Mouse (Mus musculus): Measurements from ENCODE around the gene Snx9.

Gene Snx9

GRCm38 (mm10) chr17:5973536-5973935, 132.4 kb downstream of the Snx9 start:
- DNase-seq: no peak

DNA sequence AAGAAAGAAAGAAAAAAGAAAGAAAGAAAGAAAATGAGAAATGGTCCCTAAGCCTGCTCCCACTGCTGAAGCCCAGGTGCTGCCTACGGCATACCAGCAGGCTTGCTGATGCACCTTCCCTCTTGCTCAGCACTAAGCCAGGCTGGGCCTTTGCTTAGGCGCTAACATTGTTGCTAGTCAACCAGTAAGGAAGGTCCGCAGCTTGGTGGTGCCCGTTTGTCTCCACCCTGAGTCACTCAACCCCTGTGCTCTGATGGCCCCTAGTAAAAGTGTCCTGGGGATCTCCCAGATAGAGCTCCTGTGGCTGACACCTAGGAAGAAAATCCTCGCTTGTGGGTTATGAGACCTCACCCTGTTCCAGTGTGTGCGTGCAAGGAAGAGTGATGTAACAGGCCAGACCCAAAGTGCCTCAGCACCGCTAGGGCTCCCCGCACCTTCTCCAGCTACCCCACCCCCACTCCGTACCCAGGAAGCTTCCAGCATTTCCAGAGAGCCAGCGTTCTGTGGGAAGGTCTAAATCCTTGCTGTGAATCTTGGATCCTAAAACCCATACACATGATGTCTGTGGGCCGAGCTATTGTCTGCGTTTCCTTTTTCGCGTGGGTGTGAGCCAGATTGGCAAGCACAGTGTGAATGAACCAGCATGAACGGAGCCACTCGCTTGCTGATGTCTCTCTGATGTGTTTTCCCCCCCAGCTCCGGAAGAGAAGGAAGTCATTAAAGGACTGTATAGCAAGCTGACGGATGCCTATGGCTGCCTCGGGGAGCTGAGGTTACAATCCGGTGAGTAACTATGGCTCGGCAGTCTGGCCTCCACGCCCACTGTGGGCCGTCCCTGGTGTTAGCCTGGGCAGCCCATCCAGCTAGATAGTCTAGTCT, 134.2 kb downstream of the Snx9 start:
- DNase-seq: no peak

GRCm38 (mm10) chr17:5976221-5977055, 135.3 kb downstream of the Snx9 start:
- DNase-seq: no peak

DNA sequence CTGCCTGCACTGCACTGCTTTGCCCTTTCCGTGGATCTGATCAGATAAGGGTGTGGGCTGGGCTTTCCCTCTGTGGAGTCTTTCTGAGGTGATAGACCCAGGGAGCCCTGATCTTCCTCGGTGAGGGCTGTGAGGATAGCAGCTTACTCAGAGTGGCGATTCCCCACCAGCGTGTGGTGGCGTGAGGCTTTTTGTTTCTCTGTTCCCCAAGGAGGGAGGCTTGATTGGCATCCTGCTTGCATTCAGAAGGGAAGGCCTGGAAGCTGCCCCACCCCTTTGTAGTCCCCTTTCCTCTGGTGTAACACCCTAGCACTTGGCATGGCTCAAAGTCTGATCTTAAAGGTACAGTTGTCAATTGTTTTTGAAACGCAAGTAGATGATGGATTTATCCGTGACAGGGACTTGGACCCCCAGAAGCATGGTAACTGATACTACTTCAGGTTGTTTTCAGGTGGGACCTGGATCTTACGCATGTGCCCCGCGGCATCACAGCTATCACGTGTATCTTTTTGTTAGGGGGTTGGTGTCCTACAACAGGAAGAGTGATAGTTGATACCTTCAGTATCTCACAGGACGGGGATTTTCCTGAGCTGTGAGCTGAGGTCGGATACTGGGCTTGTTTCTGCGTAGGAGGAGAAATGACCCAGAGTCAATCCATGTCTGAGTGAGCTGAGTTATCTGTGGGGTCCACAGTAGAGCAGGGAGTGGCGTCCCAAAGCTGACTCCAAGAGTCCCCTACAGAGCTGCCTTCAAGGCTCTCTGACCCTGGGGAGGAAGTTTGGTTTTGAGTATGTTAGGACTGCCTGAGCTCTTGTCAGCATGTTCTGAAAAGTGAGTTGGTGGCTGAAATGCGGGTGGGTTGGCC, 136.2 kb downstream of the Snx9 start:
- DNase-seq: no peak

DNA sequence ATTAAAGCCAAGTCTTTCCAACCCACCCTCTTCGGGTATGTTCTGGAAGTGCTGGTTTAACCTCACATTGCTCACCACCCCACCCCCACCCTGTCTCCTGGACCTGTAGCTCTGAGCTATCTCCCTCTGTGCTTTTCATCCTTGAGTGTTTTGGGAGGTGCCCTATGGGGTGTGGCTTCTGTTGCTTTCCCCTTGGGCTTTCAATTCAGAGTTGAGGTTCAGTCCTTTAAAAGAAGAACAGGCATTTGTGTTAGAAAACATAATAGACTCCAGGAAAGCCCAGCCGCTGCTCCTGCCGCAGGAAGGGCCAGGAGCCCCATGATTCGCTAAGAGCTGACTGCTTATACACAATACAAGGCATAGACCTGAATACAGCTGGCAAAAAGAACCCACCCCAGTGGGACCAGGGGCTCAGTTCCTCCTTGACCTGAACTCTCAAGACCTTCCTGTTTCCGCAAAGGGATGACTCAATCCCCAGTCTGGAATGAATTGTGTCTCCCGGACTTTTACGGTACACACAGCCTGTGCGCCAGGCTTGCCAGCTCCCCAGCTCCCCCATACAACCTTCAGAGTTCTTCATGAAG, 136.9 kb downstream of the Snx9 start:
- no peak for DNase-seq

- no peak for DNase-seq
Measured at GRCm38 (mm10) chr17:5978505-5979077, 137.5 kb downstream of the Snx9 start.

DNA sequence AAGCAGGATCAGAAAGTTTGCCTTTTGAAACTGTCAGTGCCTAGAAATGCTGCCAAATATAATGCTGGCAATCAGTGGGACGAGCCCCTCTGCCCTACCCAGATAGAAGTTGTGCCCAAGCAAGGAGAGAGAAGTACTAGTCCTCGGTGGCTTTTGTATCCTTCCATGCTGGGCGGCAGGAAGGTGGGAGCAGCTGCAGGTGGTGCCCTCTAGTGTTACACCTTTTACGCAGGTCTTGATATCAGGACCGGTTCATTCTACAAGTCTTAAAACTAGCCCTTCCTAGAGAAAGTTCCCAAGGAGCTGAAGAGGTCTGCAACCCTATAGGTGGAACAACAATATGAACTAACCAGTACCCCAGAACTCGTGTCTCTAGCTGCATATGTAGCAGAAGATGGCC, 139.7 kb downstream of the Snx9 start:
- DNase-seq: no peak

All from cerebellum, adult 11 months (tissue).